Mouse (Mus musculus) midbrain, postnatal 0 days (tissue): ENCODE measurements around the gene Cd300c. TPM values are rescaled to one million over a fixed set of nuclear protein-coding genes. Genes with fewer than 3 reads are reported as not detected.

ENCODE experiments used
- ATAC-seq: fragments of 200-750 bp; cut with Nextera tagmentation; 2 replicates; pipeline ENCODE4 v1.8.0; 2017; ENCODE audit warnings: moderate number of reproducible peaks, mild to moderate bottlenecking, moderate TSS enrichment, moderate library complexity; ENCODE audit not compliant: low FRiP score
- DNase-seq: peaks from one replicate; pipeline ENCODE4 v3.0.0-alpha.2; 2015; ENCODE audit warnings: low spot score
- H3K27ac ChIP-seq: fragments of 300-500 bp; sonication (generic); 2 replicates; pipeline ENCODE4 v1.5.1; 2014; ENCODE audit warnings: low read depth, mild to moderate bottlenecking, low read length, mixed read lengths
- H3K27me3 ChIP-seq: fragments of 300-500 bp; sonication (generic); 2 replicates; pipeline ENCODE4 v1.6.1; 2014; ENCODE audit warnings: low read length, control low read depth, mixed read lengths; ENCODE audit not compliant: insufficient read depth
- H3K36me3 ChIP-seq: fragments of 300-500 bp; sonication (generic); 2 replicates; pipeline ENCODE4 v1.6.1; 2014; ENCODE audit warnings: low read length, control low read depth, mixed read lengths; ENCODE audit not compliant: insufficient read depth
- H3K4me1 ChIP-seq: fragments of 300-500 bp; sonication (generic); 2 replicates; pipeline ENCODE4 v1.6.1; 2014; ENCODE audit warnings: mild to moderate bottlenecking, control low read depth, antibody characterized with exemption, low read length, mixed read lengths; ENCODE audit not compliant: insufficient read depth
- H3K4me2 ChIP-seq: fragments of 300-500 bp; sonication (generic); 2 replicates; pipeline ENCODE4 v1.6.1; 2014; ENCODE audit warnings: low read depth, mild to moderate bottlenecking, low read length, mixed read lengths; ENCODE audit not compliant: poor library complexity, severe bottlenecking
- H3K4me3 ChIP-seq: fragments of 300-500 bp; sonication (generic); 2 replicates; pipeline ENCODE4 v1.5.1; 2014; ENCODE audit warnings: low read depth, mild to moderate bottlenecking, low read length, moderate library complexity
- H3K9ac ChIP-seq: fragments of 300-500 bp; sonication (generic); replicated peaks from 2 replicates; pipeline ENCODE4 v1.6.1; 2014; ENCODE audit warnings: mild to moderate bottlenecking, low read length, moderate library complexity, mixed read lengths; ENCODE audit not compliant: poor library complexity, severe bottlenecking
- H3K9me3 ChIP-seq: fragments of 300-500 bp; sonication (generic); 2 replicates; pipeline ENCODE4 v1.6.1; 2016; ENCODE audit warnings: low read length, control low read depth
- CTCF ChIP-seq: IDR thresholded peaks from 2 replicates; pipeline ENCODE4 v1.5.1; 2016; ENCODE audit warnings: antibody characterized with exemption, mild to moderate bottlenecking
- WGBS: fragments of 180-500 bp; shearing (Covaris S2); extraction: QIAGEN DNeasy Blood & Tissue Kit; methylation state at CpG from one replicate; pipeline ENCODE4 v1.1.7; 2014; 5-methylcytosine and 5-hydroxymethylcytosine counted together
- polyA plus RNA-seq: library from polyadenylated mRNA; unstranded; fragments of >200 nt; fragmentation: Nextera tagmentation; extraction: Ambion mirVana; gene quantifications from 2 replicates; pipeline ENCODE4 v1.2.1, GENCODE M21; 2015
- total RNA-seq: library from RNA; depleted of rRNA; stranded (reverse); fragments of >200 nt; gene quantifications from 2 replicates; pipeline ENCODE4 v1.2.3, GENCODE M21; 2014

Gene Cd300c
- total and polyA plus RNA-seq, 2 experiments from 2014 or later = not detected

- 79% methylated on average over 10 of the region's 10 CpGs for WGBS
- ATAC-seq = no peak
- H3K27ac ChIP-seq = no peak overlapping the region
- DNase-seq = peak; percentile 10
- no peak for TF ChIP-seq CTCF
- no peak overlapping the region for H3K9ac ChIP-seq
- peaks cover 3% of the 10 kb centered on the region; the same call in 1 of the 2 replicates for H3K9me3 ChIP-seq
- no peaks in the 10 kb centered on the region for H3K4me1 ChIP-seq
- no peaks in the 10 kb centered on the region for H3K36me3 ChIP-seq
- H3K4me2 ChIP-seq = no peak overlapping the region
- no peaks in the 10 kb centered on the region for H3K27me3 ChIP-seq
- H3K4me3 ChIP-seq = no peak overlapping the region
Observed at GRCm38 (mm10) chr11:114972726-114973125, 3.8 kb upstream of the Cd300c start.

DNA sequence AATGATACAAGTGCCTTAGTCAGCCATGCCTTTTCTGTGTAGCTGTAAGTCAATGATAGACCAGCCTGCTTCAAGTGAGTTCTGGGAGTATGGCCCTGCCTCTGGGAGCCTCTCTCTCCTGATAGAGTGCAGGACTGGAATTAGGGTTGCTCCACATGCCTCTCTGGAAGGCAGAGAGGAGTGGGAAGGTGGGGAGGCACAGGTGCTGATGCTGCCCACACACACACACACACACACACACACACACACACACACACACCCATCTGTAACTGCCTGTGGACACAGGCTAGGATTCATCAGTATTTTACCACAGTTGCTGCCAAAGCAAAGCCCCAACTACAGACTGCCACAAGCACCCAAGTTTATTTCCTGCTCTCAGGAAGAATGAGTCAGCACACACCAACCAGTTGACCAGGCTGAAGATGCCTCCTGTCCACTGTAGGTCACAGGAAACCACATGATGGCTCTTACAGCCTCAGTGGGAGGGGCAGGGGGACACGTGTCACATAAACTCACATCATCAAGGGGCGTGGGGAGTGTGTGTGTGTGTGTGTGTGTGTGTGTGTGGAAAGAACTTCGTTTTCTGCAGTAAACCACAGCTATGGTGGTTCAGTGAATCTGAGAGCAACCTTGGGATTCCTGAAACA, 3.7 kb downstream of the Cd300c start:
- no peak for TF ChIP-seq CTCF
- Histone ChIP-seq H3K27me3 (no peaks in the 10 kb centered on the region), H3K9me3 (no peaks in the 10 kb centered on the region), H3K27ac (no peak overlapping the region), H3K4me3 (no peak overlapping the region), H3K4me1 (no peaks in the 10 kb centered on the region), H3K9ac (no peak overlapping the region), H3K4me2 (no peak overlapping the region), H3K36me3 (no peaks in the 10 kb centered on the region)
- ATAC-seq = no peak
- WGBS = 50% methylated on average over 3 of the region's 3 CpGs
- DNase-seq = no peak

GRCm38 (mm10) chr11:114960369-114960768, 8.6 kb downstream of the Cd300c start:
- TF ChIP-seq CTCF = no peak
- Histone ChIP-seq H3K27me3 (no peaks in the 10 kb centered on the region), H3K27ac (no peak overlapping the region), H3K4me3 (no peak overlapping the region), H3K36me3 (no peaks in the 10 kb centered on the region), H3K9me3 (no peaks in the 10 kb centered on the region), H3K9ac (no peak overlapping the region), H3K4me2 (no peak overlapping the region), H3K4me1 (no peaks in the 10 kb centered on the region)
- 78% methylated on average over 1 of the region's 1 CpGs for WGBS
- DNase-seq (no peak), ATAC-seq (no peak)

- Histone ChIP-seq H3K36me3 (no peaks in the 10 kb centered on the region), H3K27ac (no peak within 1 kb of the TSS), H3K4me1 (no peaks in the 10 kb centered on the region), H3K9me3 (no peaks in the 10 kb centered on the region), H3K27me3 (no peaks in the 10 kb centered on the region), H3K4me2 (no peak within 1 kb of the TSS), H3K9ac (no peak within 1 kb of the TSS), H3K4me3 (no peak within 1 kb of the TSS)
- ATAC-seq (no peak), DNase-seq (no peak)
- TF ChIP-seq CTCF = no peak
- 61% methylated on average over 6 of the region's 6 CpGs for WGBS
Observed at GRCm38 (mm10) chr11:114934144-114934543, 34.8 kb downstream of the Cd300c start, which contains the start of gene Cd300lb. TSS of gene Cd300lb (minus strand) at chr11:114934386.

DNA sequence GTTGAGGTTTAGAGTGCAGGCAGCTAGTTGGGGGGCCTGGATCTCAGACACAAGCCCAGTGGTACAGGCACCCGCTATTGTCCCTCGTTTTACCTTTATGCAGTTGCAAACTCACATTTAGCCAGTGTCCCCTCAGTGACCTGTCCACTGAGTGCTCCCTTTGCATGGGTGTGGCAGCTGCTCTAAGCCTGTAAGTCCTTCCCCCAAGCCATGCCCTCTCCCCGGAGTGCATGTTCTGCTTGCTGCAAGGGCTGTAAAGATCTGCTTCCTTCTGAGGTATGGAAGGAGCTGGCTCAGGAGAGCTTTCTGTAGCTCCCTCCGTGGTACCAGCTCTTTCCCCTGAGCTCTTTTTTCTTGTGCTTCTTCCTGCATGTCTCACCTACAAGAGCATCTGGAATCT, 35.4 kb downstream of the Cd300c start:
- no peaks in the 10 kb centered on the region for H3K9me3 ChIP-seq
- 79% methylated on average over 4 of the region's 4 CpGs for WGBS
- no peak for ATAC-seq

GRCm38 (mm10) chr11:114931041-114931440, 37.9 kb downstream of the Cd300c start:
- DNase-seq (no peak), ATAC-seq (no peak)
- no peak for TF ChIP-seq CTCF
- H3K27me3 ChIP-seq = no peaks in the 10 kb centered on the region
- no peaks in the 10 kb centered on the region for H3K9me3 ChIP-seq
- no peak overlapping the region for H3K4me3 ChIP-seq
- no peaks in the 10 kb centered on the region for H3K4me1 ChIP-seq
- H3K4me2 ChIP-seq = no peak overlapping the region
- H3K9ac ChIP-seq = no peak overlapping the region
- no peak overlapping the region for H3K27ac ChIP-seq
- no peaks in the 10 kb centered on the region for H3K36me3 ChIP-seq
- WGBS = 84% methylated on average over 5 of the region's 5 CpGs

More for the DNA sequence above, 35.4 kb downstream of the Cd300c start:
- no peak overlapping the region for H3K4me2 ChIP-seq
- H3K4me3 ChIP-seq = no peak overlapping the region
- H3K36me3 ChIP-seq = no peaks in the 10 kb centered on the region
- H3K27me3 ChIP-seq = no peaks in the 10 kb centered on the region
- no peak overlapping the region for H3K9ac ChIP-seq
- no peak for DNase-seq
- no peak for TF ChIP-seq CTCF
- H3K4me1 ChIP-seq = no peaks in the 10 kb centered on the region
- H3K27ac ChIP-seq = no peak overlapping the region
